Mouse (Mus musculus): ENCODE data around the gene Rasal2. TPM values are rescaled to one million over a fixed set of nuclear protein-coding genes. Genes with fewer than 3 reads are reported as not detected.

The Rasal2 gene
- total RNA-seq, 4 experiments from 2014 or later = 20.2 to 26.5 (median 21.6) TPM

DNA sequence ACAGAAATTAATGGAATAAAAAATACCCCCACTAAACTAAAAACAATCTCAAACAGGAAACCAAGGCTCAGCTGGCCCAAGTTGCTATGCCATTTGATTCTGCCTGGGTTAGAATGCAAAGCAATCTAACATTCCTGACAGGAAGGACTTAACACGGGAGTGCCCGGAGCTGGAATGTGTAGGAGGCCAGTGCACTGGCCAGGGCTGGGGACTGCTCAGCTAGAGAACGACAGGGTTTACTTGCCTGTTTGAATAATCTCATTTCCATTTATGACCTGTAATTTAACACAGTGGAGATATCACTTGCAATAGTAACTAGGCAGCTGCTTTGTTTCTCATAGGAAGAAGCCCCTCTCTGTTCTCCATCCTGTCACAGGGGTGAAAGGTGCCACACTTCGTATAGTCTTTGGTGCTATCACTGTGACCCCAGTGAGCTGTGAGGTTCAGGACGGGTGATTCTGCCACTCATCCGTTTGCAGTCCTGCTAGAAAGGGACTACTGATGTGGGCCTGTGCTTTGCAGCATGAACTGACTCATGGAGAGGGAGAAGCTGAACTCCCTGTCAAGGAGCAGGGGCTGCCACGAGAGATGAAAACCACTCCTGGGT lies 269.0 kb downstream of the Rasal2 start:
- DNase-seq (ENCODE audit: low spot score) = no peak

DNA sequence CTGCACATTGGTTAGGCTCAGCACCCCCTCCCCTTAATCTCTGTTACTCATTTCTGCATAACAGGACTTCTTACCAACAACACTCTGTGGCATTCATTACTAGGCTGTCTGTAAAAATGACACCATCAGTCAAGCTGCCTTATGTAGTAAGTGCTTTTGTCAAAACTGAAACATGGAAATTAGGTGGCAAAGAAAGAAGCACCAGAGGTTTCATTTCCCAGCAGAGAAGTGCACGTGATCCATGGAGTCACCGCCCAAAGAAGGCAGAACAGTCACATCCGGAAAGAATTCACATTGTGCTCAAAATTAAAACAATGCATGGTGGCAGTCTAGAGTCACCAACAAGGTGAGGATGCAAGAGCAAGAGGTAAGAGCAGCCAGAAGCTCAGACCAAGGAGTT lies 271.4 kb downstream of the Rasal2 start:
- DNase-seq (ENCODE audit: low spot score) = peak; percentile 5

DNA sequence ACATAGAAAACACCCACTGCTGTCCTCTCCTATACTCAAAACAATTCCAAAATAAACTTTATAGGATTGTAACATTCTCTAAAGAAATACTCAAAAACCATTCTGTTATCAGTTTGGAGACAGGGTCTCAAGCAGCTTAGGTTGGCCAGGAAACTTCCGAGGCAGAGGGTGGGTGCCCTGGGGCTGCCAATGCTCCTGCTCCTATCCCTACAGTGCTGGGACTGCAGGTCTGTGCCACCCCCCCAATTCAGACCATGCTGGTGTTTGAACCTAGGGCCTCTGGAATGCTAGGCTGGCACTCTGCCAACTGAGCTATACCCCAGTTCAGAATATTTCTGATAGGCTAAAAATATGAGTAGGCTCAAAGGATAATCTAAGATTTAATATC lies 274.5 kb downstream of the Rasal2 start:
- DNase-seq (ENCODE audit: low spot score) = no peak

DNA sequence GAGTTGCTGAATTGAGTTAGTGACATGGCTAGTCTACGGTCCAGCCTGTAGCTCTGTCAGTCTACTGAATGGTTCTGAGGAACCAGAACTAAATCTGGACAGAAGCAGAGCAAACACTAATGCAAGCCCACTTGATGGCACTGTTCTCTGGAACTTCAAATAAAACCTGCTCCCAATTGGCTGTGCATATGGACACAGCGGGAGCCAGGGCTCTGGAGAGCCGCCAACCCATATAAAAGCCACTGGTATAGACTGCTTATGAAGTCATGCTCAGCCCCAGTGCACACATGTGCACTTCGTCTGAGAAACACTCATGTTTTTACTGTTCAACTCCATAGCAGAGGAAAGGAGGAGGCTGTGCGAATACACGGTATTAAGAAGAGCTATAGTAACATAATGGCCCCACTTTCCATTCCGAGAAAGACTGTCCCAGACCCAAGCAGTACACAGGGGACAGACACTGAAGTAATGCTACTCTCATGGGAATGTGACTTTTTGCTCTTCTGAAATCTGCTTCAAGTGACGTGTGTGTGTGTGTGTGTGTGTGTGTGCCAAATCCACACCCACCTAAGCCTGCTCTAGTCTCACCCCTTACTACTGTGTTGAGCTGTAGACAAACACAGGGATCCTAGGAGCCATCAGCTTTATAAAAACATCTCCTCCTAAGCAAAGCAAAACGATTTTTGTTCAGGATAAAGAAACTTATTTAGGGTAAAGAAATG lies 275.1 kb downstream of the Rasal2 start:
- DNase-seq (ENCODE audit: low spot score) = no peak

DNA sequence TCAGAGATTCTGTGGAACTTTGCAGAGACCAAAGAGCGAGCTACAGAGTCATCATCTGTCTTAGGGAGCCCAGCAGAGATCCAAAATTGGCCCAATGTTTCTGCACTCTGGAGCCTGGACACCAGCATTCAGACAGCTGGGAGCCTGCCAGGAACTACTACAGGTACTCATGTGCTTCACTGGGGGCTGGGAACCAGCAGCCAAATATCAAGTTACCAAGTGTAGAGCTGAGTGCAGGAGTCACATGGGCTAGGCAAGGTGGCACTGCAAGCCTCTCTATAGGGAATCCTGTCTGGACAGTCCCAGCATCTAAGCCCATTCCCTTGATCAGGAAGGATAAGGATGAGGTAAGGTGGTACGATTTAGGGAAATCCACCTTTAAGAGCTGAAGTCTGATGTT lies 284.2 kb downstream of the Rasal2 start:
- peak; percentile 44 for DNase-seq (ENCODE audit: low spot score)

DNA sequence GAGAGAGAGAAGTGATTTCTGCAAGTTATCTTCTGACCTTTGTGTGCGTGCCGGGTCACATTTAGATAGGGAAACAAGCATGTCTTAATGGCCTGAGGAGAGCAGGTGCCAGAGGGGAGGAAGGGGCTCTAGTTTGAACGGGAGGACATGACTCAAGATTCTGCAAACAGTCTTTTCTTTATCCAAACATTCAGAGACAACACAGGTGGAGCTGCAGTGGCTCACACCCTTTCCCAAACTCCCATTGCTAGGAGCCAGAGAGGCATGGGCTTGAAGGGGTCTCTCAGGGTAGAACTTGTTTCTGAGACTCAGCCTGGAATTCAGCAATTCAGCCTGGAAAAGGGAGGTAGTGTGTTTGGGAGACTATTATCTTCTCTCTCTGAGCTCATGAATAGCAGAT lies 288.6 kb downstream of the Rasal2 start:
- DNase-seq (ENCODE audit: low spot score) = no peak

DNA sequence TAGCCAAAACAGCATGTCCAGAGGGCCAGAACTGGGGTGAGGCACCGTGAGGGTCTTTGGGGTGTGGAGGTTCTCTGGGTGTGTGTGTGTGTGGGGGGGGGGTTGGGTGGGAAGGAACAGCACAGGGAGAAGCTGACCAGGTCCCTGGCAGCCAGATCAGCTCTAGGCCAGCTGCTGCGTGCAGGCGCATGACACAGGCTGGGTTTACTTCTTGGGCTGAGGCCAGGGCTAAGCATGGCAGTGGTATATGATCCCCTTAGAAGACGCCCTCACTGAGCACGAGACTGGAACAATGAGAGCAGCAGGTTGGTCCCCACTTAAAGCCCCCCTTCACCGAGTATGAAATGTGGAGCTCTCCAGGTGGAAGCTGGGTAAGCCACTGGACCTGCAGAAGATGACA lies 293.2 kb downstream of the Rasal2 start:
- no peak for DNase-seq (ENCODE audit: low spot score)

DNA sequence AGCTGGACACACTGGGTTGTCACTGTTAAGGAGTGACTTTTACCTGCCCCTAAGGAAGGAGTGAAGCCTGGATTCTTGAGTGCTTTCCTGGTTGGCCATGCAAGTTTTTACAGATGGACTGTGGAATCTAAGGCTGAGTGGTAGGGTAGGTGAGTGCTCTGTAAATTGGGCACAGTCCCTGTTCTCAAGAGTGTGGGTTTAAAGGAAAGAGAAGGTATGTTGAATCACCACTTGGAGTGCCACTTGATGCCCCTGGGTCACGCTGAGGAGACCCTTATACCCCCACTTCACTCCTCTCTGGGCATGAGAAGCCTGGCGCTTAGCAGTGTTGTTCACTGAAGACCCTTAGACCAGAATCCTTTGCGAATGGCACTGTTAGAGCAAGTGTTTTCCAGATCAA lies 295.0 kb downstream of the Rasal2 start:
- DNase-seq (ENCODE audit: low spot score) = no peak

DNA sequence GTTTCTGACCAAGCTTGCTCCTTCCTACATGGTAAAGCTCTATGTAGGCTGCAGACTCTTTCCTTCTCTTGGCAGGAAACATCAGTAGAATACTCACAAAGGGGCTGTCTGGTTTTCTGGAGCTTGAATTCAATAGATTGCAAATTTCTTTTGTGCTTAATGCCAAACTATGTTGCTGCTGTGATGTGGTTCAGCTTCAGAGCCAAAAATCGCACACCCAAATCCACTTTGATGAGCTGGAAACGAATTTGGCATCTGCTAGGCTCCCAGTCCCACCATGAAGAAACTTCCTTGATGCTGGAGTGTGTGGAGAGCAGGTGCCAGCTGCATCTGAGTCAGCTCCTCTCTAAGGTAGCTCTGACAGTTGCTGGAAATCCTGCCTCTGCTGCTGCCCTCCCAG lies 297.9 kb downstream of the Rasal2 start:
- DNase-seq (ENCODE audit: low spot score) = no peak

DNA sequence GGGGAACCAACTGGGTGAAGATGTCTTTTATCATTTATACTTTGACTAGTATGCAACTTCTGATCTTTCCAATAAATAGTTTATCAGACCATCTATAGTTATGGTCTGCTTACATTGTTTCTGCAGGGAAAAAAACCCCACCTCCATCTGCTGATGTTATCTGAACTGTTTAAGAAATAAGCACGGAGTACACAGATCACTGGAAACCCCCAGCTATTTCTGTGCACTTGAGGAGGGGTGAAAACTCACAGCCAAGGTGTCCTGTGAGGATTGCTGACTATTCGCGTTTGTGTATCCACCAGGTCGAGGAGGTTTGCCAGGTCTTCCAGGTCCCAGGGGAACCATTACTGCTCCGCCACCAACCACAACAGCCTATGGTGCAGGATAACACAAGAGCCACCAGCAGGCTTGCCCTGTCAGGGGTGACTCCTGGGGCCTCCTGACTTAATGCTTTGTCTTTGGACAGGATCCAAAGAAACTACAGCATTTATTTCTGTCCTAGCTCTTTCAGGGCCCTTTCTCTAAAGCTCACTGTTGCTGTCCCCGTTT lies 302.0 kb downstream of the Rasal2 start:
- DNase-seq (ENCODE audit: low spot score) = no peak

DNA sequence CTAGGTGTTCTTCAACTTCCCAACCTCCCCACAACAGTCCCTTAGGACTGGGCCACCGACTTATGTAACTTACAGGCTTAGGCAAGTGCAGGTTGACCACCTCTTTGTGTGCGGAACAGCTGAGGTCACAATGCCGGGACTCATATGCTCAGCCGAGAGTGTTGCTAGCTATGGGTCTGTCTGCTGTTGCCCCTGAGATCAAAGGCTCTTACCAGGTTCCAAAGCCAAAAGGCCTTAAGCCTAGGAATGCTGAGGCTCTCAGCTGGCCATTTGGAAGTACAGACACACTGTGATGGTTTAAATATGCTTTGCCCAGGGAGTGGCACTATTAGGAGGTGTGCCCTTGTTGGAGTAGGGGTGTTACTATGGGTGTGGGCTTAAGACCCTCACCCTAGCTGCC lies 303.8 kb downstream of the Rasal2 start, which contains the start of gene Tex35:
Gene Tex35, minus strand, starts transcription at position 101 of the 400 bp plus-strand sequence.
- DNase-seq (ENCODE audit: low spot score) = no peak

DNA sequence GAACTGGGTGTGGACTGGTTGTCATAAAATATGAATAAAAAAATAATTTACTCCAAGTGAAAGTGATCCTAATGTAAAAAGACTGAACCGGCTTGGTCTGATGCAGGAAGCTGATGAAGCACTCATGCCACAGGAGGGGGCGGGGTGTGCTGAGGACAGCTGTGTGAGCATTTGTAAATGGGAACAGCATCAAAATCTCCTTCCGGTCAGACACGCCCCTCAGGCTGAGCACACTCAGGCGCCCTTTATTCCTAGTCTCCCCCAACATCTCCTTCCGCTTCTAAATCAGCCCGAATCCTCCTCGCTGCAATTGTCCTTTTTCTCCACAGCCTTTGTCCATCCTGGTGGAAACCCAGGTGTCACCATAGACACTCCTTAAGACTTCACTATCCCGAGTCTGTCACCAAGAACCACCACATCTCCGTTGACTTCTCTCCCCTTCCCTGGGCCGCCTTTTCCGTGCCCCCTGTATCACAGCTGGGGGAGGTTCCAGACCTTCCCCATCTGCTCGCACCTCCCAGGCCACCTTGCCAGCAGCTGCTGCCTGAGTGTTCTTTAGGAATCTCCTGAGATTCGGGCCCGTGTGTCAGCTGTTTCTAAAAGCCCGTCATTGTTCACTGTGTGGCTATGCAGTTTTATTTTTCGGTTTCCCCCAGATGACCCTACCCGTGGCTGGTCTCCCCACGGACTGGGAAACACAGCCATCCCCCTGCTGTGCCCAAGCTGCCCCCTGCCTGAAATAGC lies 311.1 kb downstream of the Rasal2 start:
- DNase-seq (ENCODE audit: low spot score) = peak; percentile 60

DNA sequence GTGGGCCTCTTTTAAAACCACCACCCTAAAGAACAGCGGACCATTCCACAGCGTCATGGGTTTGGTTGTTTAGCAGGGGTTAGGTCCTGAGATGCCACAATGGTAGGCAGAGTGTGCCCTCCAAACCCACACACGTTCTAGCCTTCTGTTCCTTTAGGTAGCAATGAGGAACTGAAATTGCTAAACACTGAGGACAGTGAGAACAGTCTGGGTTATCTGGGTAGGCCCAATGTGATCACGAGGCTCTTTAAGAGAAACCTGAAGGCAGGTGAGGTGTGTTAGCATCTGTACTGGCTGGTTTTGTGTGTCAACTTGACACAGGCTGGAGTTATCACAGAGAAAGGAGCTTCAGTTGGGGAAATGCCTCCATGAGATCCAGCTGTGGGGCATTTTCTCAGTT lies 316.9 kb downstream of the Rasal2 start:
- DNase-seq (ENCODE audit: low spot score) = no peak

DNA sequence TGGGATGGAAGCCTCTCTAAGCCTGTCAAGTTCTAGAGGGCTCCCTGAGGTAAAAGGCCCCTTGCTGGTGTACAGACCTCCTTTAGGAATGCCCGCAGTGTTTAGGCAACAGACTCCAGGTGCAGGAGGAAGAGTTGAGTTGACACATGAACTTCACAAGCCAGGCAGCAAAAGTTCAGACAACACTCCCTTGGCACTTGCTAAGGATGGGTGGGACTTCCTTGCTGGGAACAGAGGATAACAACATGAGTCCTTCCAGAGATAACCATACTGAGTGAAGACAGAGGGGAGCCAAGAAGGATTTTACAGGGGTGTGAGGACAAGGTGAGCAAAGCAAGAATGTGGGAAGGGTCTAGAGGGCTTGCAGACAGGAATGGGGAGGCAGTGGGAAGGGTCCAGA lies 319.8 kb downstream of the Rasal2 start:
- peak; percentile 36 for DNase-seq (ENCODE audit: low spot score)

DNA sequence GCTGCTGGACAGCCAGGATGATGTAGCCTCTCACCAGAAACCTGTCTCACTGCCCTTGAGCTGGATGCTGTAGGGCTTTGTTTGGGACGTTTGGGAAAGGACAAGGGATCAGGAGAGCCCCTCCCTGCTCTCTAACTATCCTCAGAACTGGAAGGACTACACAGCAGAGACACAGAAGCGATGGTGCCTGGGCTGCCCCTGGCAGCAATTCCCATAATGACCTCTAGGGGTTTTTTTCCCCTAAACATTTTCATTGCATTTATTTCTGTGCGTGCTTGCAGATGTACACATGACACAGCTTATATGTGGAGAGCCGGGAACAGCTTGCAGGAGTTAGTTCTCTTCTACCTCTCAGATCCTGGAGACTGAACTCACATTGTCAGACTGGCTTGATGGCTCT lies 320.3 kb downstream of the Rasal2 start:
- DNase-seq (ENCODE audit: low spot score) = no peak

DNA sequence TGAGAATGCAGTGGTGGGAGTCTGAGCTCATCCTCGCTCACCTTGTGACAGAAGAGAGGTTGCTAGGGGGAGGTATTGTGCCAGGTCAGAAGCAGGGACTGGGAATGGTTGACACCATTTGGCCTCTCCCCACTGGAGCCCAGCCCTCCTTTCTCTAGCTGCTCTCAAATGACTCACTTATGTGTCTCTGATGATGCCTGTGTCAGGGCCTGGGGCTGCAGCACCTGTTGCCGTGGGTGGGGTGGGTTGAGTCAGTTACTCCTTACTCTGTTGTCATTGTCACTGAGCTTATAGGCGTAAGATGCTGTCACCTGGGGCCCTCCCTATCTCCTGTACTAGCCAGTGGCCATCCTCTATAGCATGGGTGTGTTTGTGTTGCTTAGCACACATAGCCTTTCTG lies 321.6 kb downstream of the Rasal2 start:
- DNase-seq (ENCODE audit: low spot score) = no peak

DNA sequence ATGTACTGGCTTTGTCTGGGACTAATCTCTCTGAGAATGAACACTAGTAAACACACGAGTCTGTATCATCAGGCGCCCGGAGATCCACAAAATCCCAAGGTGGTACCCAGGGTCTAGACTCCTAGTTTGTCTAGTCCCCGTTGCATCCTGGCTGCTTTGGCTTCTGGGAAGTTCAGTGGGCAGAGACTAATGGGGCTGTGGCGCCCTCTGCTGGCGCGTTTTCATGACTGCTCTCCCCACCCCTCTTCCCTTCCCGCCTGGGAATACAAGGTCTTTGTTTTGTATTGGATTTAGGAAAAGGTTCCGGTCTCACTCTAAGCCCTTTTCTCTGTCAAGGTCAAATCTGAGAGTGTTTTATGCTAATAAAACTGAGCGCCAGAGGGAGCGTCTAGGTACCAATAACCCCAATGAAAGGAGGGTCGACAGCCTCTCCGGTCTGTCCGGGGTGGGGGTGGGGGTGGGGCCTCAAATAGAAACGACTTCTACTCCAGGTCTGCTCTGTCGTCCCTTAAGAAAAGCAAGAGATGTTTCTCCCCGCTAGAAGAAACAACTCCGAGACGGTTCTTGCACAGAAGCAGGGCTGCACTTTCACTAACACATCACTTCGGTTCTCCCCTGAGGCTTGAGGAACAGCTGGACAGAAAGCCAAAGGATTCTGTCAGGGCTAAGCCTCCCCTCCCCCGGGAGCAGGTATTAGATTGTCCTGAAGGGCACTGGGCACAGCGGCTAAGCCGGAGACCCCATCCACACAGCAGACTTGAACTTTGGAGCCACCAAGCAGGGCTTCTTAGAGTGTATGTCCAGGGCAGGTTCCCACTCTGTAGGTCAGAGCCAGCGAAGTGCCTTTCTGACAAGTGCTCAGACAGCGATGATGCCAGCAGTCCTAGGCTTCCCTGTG lies 326.0 kb downstream of the Rasal2 start:
- peak; percentile 56 for DNase-seq (ENCODE audit: low spot score)

All from heart, adult 8-10 months (tissue).